Mouse (Mus musculus): ENCODE results near the gene B4galnt3. TPM values are rescaled to one million over a fixed set of nuclear protein-coding genes. Genes with fewer than 3 reads are reported as not detected.
A peak's percentile ranks its signal among the peaks of the same experiment; 100 is the strongest.

B4galnt3 gene
- polyA plus RNA-seq (2014; fragmentation: Nextera tagmentation; extraction: Ambion mirVana): 1.1 and 1.3 TPM in 2 replicates

- Histone ChIP-seq H3K36me3 (ENCODE audit: control insufficient read depth, insufficient read depth, low read length) (no peaks in the 10 kb centered on the region), H3K27me3 (replicated peaks; ENCODE audit: control insufficient read depth, insufficient read depth, low read length) (peaks cover 9% of the 10 kb centered on the region; the same call in 1 of the 2 replicates), H3K9ac (ENCODE audit: low read depth, low read length) (peak within 1 kb of the TSS; percentile 68), H3K4me3 (ENCODE audit: low read depth, low read length) (peak within 1 kb of the TSS; percentile 71), H3K27ac (replicated peaks; ENCODE audit: low read depth, low read length) (peak within 1 kb of the TSS; percentile 61), H3K4me2 (ENCODE audit: low read depth, low read length) (peak within 1 kb of the TSS; percentile 98), H3K4me1 (ENCODE audit: control insufficient read depth, insufficient read depth, low read length) (peaks cover 4% of the 10 kb centered on the region; the same call in 1 of the 2 replicates), H3K9me3 (ENCODE audit: control insufficient read depth, low read length) (no peaks in the 10 kb centered on the region)
- ATAC-seq (ENCODE audit: low read depth) (peak; percentile 75), DNase-seq (ENCODE audit: low spot score) (peak; percentile 44)
- WGBS: 0% methylated on average over 7 of the region's 79 CpGs
Observed at GRCm38 (mm10) chr6:120294056-120294784, at the start of gene B4galnt3, which contains the start of gene D330020A13Rik. B4galnt3 (minus strand) TSS chr6:120294559. D330020A13Rik (plus strand) TSS chr6:120294364.

DNA sequence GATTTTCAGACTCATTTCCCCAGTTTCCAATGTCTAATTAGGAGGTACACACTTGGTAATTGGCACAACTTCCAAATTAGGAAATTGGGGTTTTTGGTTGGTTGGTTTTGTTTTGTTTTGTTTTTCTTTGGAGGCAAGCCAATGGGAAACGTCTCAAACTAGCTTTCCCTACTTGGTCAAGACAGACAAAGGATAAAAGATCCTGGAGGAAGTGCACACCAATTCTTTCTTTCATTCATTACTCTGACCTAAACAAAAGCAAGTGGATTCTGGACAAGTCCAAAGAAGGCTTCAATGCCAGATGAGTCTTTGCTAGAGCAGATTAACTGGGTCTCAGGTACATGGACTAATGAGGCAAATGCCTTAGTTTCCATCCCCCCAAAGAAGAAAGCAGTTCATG, 49.6 kb upstream of the B4galnt3 start:
- H3K4me3 ChIP-seq (ENCODE audit: low read depth, low read length): no peak overlapping the region
- no peak overlapping the region for H3K9ac ChIP-seq (ENCODE audit: low read depth, low read length)
- no peak overlapping the region for H3K4me2 ChIP-seq (ENCODE audit: low read depth, low read length)
- no peaks in the 10 kb centered on the region for H3K27me3 ChIP-seq (replicated peaks; ENCODE audit: control insufficient read depth, insufficient read depth, low read length)
- no peak overlapping the region for H3K27ac ChIP-seq (replicated peaks; ENCODE audit: low read depth, low read length)
- no peaks in the 10 kb centered on the region for H3K4me1 ChIP-seq (ENCODE audit: control insufficient read depth, insufficient read depth, low read length)
- whole genome bisulfite sequencing: 69% methylated on average over 1 of the region's 1 CpGs
- H3K36me3 ChIP-seq (ENCODE audit: control insufficient read depth, insufficient read depth, low read length): peaks cover 70% of the 10 kb centered on the region
- ATAC-seq (ENCODE audit: low read depth) (no peak), DNase-seq (ENCODE audit: low spot score) (peak; percentile 18)
- H3K9me3 ChIP-seq (ENCODE audit: control insufficient read depth, low read length): no peaks in the 10 kb centered on the region

GRCm38 (mm10) chr6:120332351-120332750, 38.0 kb upstream of the B4galnt3 start:
- H3K36me3 ChIP-seq (ENCODE audit: control insufficient read depth, insufficient read depth, low read length): peaks cover 81% of the 10 kb centered on the region

GRCm38 (mm10) chr6:120324295-120324927, 30.1 kb upstream of the B4galnt3 start:
- 27% methylated on average over 6 of the region's 6 CpGs for WGBS
- no peak overlapping the region for H3K27ac ChIP-seq (replicated peaks; ENCODE audit: low read depth, low read length)

More at GRCm38 (mm10) chr6:120332351-120332750, 38.0 kb upstream of the B4galnt3 start:
- H3K4me2 ChIP-seq (ENCODE audit: low read depth, low read length): no peak overlapping the region
- no peaks in the 10 kb centered on the region for H3K4me1 ChIP-seq (ENCODE audit: control insufficient read depth, insufficient read depth, low read length)
- no peaks in the 10 kb centered on the region for H3K27me3 ChIP-seq (replicated peaks; ENCODE audit: control insufficient read depth, insufficient read depth, low read length)
- H3K9me3 ChIP-seq (ENCODE audit: control insufficient read depth, low read length): no peaks in the 10 kb centered on the region
- no peak overlapping the region for H3K9ac ChIP-seq (ENCODE audit: low read depth, low read length)
- 73% methylated on average over 2 of the region's 2 CpGs for WGBS
- ATAC-seq (ENCODE audit: low read depth) (no peak), DNase-seq (ENCODE audit: low spot score) (no peak)
- no peak overlapping the region for H3K4me3 ChIP-seq (ENCODE audit: low read depth, low read length)
- H3K27ac ChIP-seq (replicated peaks; ENCODE audit: low read depth, low read length): no peak overlapping the region

DNA sequence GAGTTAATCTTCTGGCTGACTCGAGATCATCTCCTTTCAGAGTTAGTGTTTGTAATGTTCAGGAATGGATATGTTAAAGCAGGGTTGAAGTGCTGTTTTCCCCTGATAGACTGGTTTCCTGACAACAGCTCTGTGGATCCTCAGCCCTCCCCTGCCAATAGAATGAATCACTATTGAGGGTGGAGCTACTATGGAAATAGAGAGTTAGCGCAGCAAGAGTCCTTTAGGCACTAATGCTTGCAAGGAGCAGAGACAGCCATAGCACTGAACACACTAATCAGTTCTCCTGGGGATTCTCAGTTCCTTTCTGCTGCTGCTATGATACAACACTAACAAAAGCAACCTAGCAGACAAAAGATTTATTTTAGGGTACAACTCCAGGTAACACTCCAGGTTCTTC, 26.0 kb upstream of the B4galnt3 start:
- no peaks in the 10 kb centered on the region for H3K9me3 ChIP-seq (ENCODE audit: control insufficient read depth, low read length)
- 57% methylated on average over 2 of the region's 2 CpGs for WGBS
- ATAC-seq (ENCODE audit: low read depth): peak; percentile 60
- no peaks in the 10 kb centered on the region for H3K27me3 ChIP-seq (replicated peaks; ENCODE audit: control insufficient read depth, insufficient read depth, low read length)
- H3K4me3 ChIP-seq (ENCODE audit: low read depth, low read length): no peak overlapping the region
- H3K4me1 ChIP-seq (ENCODE audit: control insufficient read depth, insufficient read depth, low read length): no peaks in the 10 kb centered on the region
- no peak overlapping the region for H3K27ac ChIP-seq (replicated peaks; ENCODE audit: low read depth, low read length)
- no peak overlapping the region for H3K4me2 ChIP-seq (ENCODE audit: low read depth, low read length)
- DNase-seq (ENCODE audit: low spot score): peak; percentile 27
- no peak overlapping the region for H3K9ac ChIP-seq (ENCODE audit: low read depth, low read length)
- H3K36me3 ChIP-seq (ENCODE audit: control insufficient read depth, insufficient read depth, low read length): peaks cover 10% of the 10 kb centered on the region; the same call in 1 of the 2 replicates

More at GRCm38 (mm10) chr6:120324295-120324927, 30.1 kb upstream of the B4galnt3 start:
- H3K4me2 ChIP-seq (ENCODE audit: low read depth, low read length): no peak overlapping the region
- H3K9ac ChIP-seq (ENCODE audit: low read depth, low read length): no peak overlapping the region
- no peak overlapping the region for H3K4me3 ChIP-seq (ENCODE audit: low read depth, low read length)
- no peaks in the 10 kb centered on the region for H3K27me3 ChIP-seq (replicated peaks; ENCODE audit: control insufficient read depth, insufficient read depth, low read length)
- H3K4me1 ChIP-seq (ENCODE audit: control insufficient read depth, insufficient read depth, low read length): no peaks in the 10 kb centered on the region
- no peaks in the 10 kb centered on the region for H3K9me3 ChIP-seq (ENCODE audit: control insufficient read depth, low read length)
- ATAC-seq (ENCODE audit: low read depth): peak; percentile 41
- DNase-seq (ENCODE audit: low spot score): peak; percentile 91
- peaks cover 26% of the 10 kb centered on the region for H3K36me3 ChIP-seq (ENCODE audit: control insufficient read depth, insufficient read depth, low read length)

- H3K36me3 ChIP-seq (ENCODE audit: control insufficient read depth, insufficient read depth, low read length): no peaks in the 10 kb centered on the region
- H3K4me2 ChIP-seq (ENCODE audit: low read depth, low read length): no peak overlapping the region
- no peak overlapping the region for H3K27ac ChIP-seq (replicated peaks; ENCODE audit: low read depth, low read length)
- H3K9ac ChIP-seq (ENCODE audit: low read depth, low read length): no peak overlapping the region
- 88% methylated on average over 9 of the region's 9 CpGs for WGBS
- no peak for ATAC-seq (ENCODE audit: low read depth)
- H3K27me3 ChIP-seq (replicated peaks; ENCODE audit: control insufficient read depth, insufficient read depth, low read length): no peaks in the 10 kb centered on the region
- DNase-seq (ENCODE audit: low spot score): no peak
- no peaks in the 10 kb centered on the region for H3K4me1 ChIP-seq (ENCODE audit: control insufficient read depth, insufficient read depth, low read length)
- no peaks in the 10 kb centered on the region for H3K9me3 ChIP-seq (ENCODE audit: control insufficient read depth, low read length)
- H3K4me3 ChIP-seq (ENCODE audit: low read depth, low read length): no peak overlapping the region
Observed at GRCm38 (mm10) chr6:120319129-120319528, 24.8 kb upstream of the B4galnt3 start.

- H3K4me1 ChIP-seq (ENCODE audit: control insufficient read depth, insufficient read depth, low read length): no peaks in the 10 kb centered on the region
- H3K4me2 ChIP-seq (ENCODE audit: low read depth, low read length): no peak overlapping the region
- no peaks in the 10 kb centered on the region for H3K36me3 ChIP-seq (ENCODE audit: control insufficient read depth, insufficient read depth, low read length)
- ATAC-seq (ENCODE audit: low read depth): no peak
- 82% methylated on average over 11 of the region's 11 CpGs for WGBS
- H3K9ac ChIP-seq (ENCODE audit: low read depth, low read length): no peak overlapping the region
- H3K9me3 ChIP-seq (ENCODE audit: control insufficient read depth, low read length): no peaks in the 10 kb centered on the region
- DNase-seq (ENCODE audit: low spot score): no peak
- H3K27me3 ChIP-seq (replicated peaks; ENCODE audit: control insufficient read depth, insufficient read depth, low read length): no peaks in the 10 kb centered on the region
- H3K27ac ChIP-seq (replicated peaks; ENCODE audit: low read depth, low read length): no peak overlapping the region
- H3K4me3 ChIP-seq (ENCODE audit: low read depth, low read length): no peak overlapping the region
Observed at GRCm38 (mm10) chr6:120318303-120318940, 24.1 kb upstream of the B4galnt3 start.

- WGBS: 71% methylated on average over 5 of the region's 5 CpGs
- ATAC-seq (ENCODE audit: low read depth) (no peak), DNase-seq (ENCODE audit: low spot score) (no peak)
- no peak overlapping the region for H3K27ac ChIP-seq (replicated peaks; ENCODE audit: low read depth, low read length)
- H3K9me3 ChIP-seq (ENCODE audit: control insufficient read depth, low read length): no peaks in the 10 kb centered on the region
- H3K36me3 ChIP-seq (ENCODE audit: control insufficient read depth, insufficient read depth, low read length): no peaks in the 10 kb centered on the region
- H3K4me3 ChIP-seq (ENCODE audit: low read depth, low read length): no peak overlapping the region
- H3K27me3 ChIP-seq (replicated peaks; ENCODE audit: control insufficient read depth, insufficient read depth, low read length): no peaks in the 10 kb centered on the region
- H3K4me1 ChIP-seq (ENCODE audit: control insufficient read depth, insufficient read depth, low read length): no peaks in the 10 kb centered on the region
- H3K9ac ChIP-seq (ENCODE audit: low read depth, low read length): no peak overlapping the region
- no peak overlapping the region for H3K4me2 ChIP-seq (ENCODE audit: low read depth, low read length)
Observed at GRCm38 (mm10) chr6:120312443-120312842, 18.1 kb upstream of the B4galnt3 start.
